24 mouse cellular contexts compared by ENCODE assay signal in the genomic region with DNA sequence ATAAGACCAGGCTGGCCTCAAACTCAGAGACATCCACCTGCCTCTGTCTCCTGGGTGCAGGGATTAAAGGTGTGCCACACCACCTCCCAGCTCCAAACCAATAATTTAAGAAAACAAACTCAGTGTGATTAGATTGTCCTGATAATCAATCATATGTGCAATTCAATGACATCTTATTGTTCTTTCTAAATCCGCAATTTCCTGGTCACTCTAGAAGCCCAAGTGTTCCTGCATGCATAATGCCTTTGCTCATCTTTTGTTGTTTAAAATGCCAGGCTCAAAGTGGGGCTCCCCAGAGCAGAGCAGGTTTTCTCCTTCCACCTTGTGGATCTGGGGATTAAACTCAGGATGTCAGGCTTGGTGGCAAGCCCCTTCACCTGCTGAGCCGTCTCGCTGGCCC. TPM values are rescaled to one million over a fixed set of nuclear protein-coding genes. Genes with fewer than 3 reads are reported as not detected.
DNase-seq lines count a peak whose midpoint lies in the region; ATAC-seq and TF ChIP-seq lines count a peak whose summit lies in the region.
"Had no signal": no experiment of that assay in that cellular context is flagged by ENCODE, and none has a peak within 500 bp of the region (broad histone marks: within the 10 kb centered on the region; RNA-seq: fewer than 3 reads in every experiment).

No protein-coding gene starts in this region.

- peaks cover 7% of the 10 kb centered on the region for H3K27me3 ChIP-seq in ES-Bruce4 (ENCODE audit: control insufficient read depth, insufficient read depth, low read length, poor library complexity, severe bottlenecking)
- H3K27me3 ChIP-seq: embryonic facial prominence, embryonic 13.5 days; embryonic facial prominence, embryonic 15.5 days; forebrain, embryonic 13.5 days; forebrain, embryonic 15.5 days had no signal

- H3K36me3 ChIP-seq in ES-Bruce4 (ENCODE audit: control insufficient read depth, insufficient read depth, low read length, poor library complexity, severe bottlenecking) = no peaks in the 10 kb centered on the region
- H3K36me3 ChIP-seq: embryonic facial prominence, embryonic 13.5 days; embryonic facial prominence, embryonic 15.5 days; forebrain, embryonic 15.5 days; G1E had no signal

- intact Hi-C loops in heart, postnatal 25 days (cut with DNase I) = no loop called here

- H3K4me3 ChIP-seq in ES-Bruce4 (ENCODE audit: low read depth, low read length) = no peak overlapping the region
- H3K4me3 ChIP-seq: embryonic facial prominence, embryonic 13.5 days; embryonic facial prominence, embryonic 15.5 days; erythroblast, embryonic 14.5 days; forebrain, embryonic 13.5 days; forebrain, embryonic 15.5 days had no signal

- H3K27ac ChIP-seq in ES-Bruce4 (ENCODE audit: insufficient read depth, low read length) = no peak overlapping the region
- H3K27ac ChIP-seq: embryonic facial prominence, embryonic 13.5 days; embryonic facial prominence, embryonic 15.5 days; forebrain, embryonic 13.5 days; forebrain, embryonic 15.5 days had no signal

- no peak for TF ChIP-seq CTCF in ES-Bruce4 (IDR thresholded peaks at IDR 0.05; ENCODE audit: low read depth, low read length)

- DNase-seq in ES-CJ7 (ENCODE audit: low read depth, low spot score) (peak; percentile 90), R1 (ENCODE audit: low read depth, low spot score) (peak; percentile 94)
- DNase-seq in lung, postnatal 25 days (ENCODE audit: low spot score) = no peak
- DNase-seq in heart, postnatal 25 days (ENCODE audit: low spot score) = no peak
- DNase-seq: adrenal gland, adult 8-10 months; adrenal gland, postnatal 14 days; adrenal gland, postnatal 36 days; cerebellum, adult 18-20 months; cerebellum, adult 8-10 months; cerebellum, adult 9-11 months; cerebellum, postnatal 14 days; cerebellum, postnatal 36 days; embryo, embryonic 11 days; forebrain, postnatal 0 days had no signal

- ATAC-seq in erythroid progenitor cell, adult 5-6 weeks (replicated peaks; ENCODE audit: low FRiP score, poor library complexity, severe bottlenecking) = no peak
- ATAC-seq: activated CD4-positive, CD25-positive, alpha-beta regulatory T cell, adult 4 months; forebrain, embryonic 13.5 days; forebrain, embryonic 15.5 days; forebrain, postnatal 0 days; Patski had no signal

- TF ChIP-seq EP300 in ES-Bruce4 (IDR thresholded peaks at IDR 0.05; ENCODE audit: insufficient read depth, low read depth, low read length) = peak; percentile 7; the same call in 1 of the 2 replicates

- H3K9ac ChIP-seq in ES-Bruce4 (ENCODE audit: low read depth, poor library complexity, severe bottlenecking) = no peak overlapping the region
- H3K9ac ChIP-seq: embryonic facial prominence, embryonic 13.5 days; embryonic facial prominence, embryonic 15.5 days; forebrain, embryonic 13.5 days; forebrain, embryonic 15.5 days; forebrain, postnatal 0 days had no signal

- H3K4me1 ChIP-seq in ES-Bruce4 (ENCODE audit: control insufficient read depth, insufficient read depth, low read length) = no peaks in the 10 kb centered on the region
- H3K4me1 ChIP-seq: embryonic facial prominence, embryonic 13.5 days; embryonic facial prominence, embryonic 15.5 days; forebrain, embryonic 13.5 days; forebrain, embryonic 15.5 days had no signal

- no peak for TF ChIP-seq POLR2A in ES-Bruce4 (IDR thresholded peaks at IDR 0.05; ENCODE audit: insufficient read depth, low read length)

- H3K9me3 ChIP-seq in ES-Bruce4 (replicated peaks; ENCODE audit: control insufficient read depth, insufficient read depth, low read length, poor library complexity, severe bottlenecking) = no peaks in the 10 kb centered on the region
- H3K9me3 ChIP-seq: embryonic facial prominence, embryonic 13.5 days; embryonic facial prominence, embryonic 15.5 days; forebrain, embryonic 13.5 days; forebrain, embryonic 15.5 days; G1E had no signal

RNA-seq across cellular contexts. Expression of gene Ube2d1, which starts 25.2 kb away (rescaled TPM):
- polyA plus RNA-seq in ES-Bruce4 (2011; ENCODE audit: insufficient read depth, insufficient read length, low read depth, missing spikeins) = 66.7 and 71.4 TPM in 2 replicates
- 19.3 and 24.5 TPM in 2 replicates for total RNA-seq in erythroid progenitor cell, adult 5-6 weeks (2015; ENCODE audit: low replicate concordance)
- 0.83 and 4.2 TPM in 2 replicates for total RNA-seq in erythroid progenitor cell, adult 5-6 weeks (2017; ENCODE audit: low replicate concordance)
- total RNA-seq in heart, postnatal 25 days (2021) = 10 to 100 TPM; 46.5 to 53.1 TPM
- polyA plus RNA-seq: erythroblast, embryonic 14.5 days; G1E had no signal

RNA-seq across cellular contexts. Expression of gene Cisd1, which starts 34.5 kb away (rescaled TPM):
- 78.9 and 90.4 TPM in 2 replicates for polyA plus RNA-seq in ES-Bruce4 (2011; ENCODE audit: insufficient read depth, insufficient read length, low read depth, missing spikeins)
- total RNA-seq in erythroid progenitor cell, adult 5-6 weeks (2015; ENCODE audit: low replicate concordance) = 23.4 and 27.2 TPM in 2 replicates
- total RNA-seq in erythroid progenitor cell, adult 5-6 weeks (2017; ENCODE audit: low replicate concordance) = 4.8 and 13.0 TPM in 2 replicates
- 100 to 1,000 TPM; 306 to 315 TPM for total RNA-seq in heart, postnatal 25 days (2021)

RNA-seq across cellular contexts. Expression of gene Ipmk, which starts 37.3 kb away (rescaled TPM):
- polyA plus RNA-seq in ES-Bruce4 (2011; ENCODE audit: insufficient read depth, insufficient read length, low read depth, missing spikeins) = 39.9 and 41.4 TPM in 2 replicates
- 23.5 and 35.0 TPM in 2 replicates for total RNA-seq in erythroid progenitor cell, adult 5-6 weeks (2015; ENCODE audit: low replicate concordance)
- total RNA-seq in erythroid progenitor cell, adult 5-6 weeks (2017; ENCODE audit: low replicate concordance) = 16.9 and 22.6 TPM in 2 replicates
- 10 to 100 TPM; 12.8 to 14.6 TPM for total RNA-seq in heart, postnatal 25 days (2021)

Comparison
In these comparisons a context has a peak if more than half of its experiments do, and no peak if none do; other contexts are left out.
1. DNase-seq: peak in ES-CJ7 (single experiment) and R1 (single experiment); none in lung, postnatal 25 days (single experiment) and heart, postnatal 25 days (single experiment).
2. RNA of gene Cisd1, which starts 34.5 kb away (total RNA-seq): 306 to 315 TPM in heart, postnatal 25 days; 4.8 to 27.2 TPM in erythroid progenitor cell, adult 5-6 weeks; every median in the first group is over 10 times any median in the second.